Mouse (Mus musculus): Measurements from ENCODE around the gene C9orf72.
A peak's percentile ranks its signal among the peaks of the same experiment; 100 is the strongest.
"Not testable (repeated sequence)": the region's sequence is repeated elsewhere in the genome, so short reads cannot be mapped to it uniquely, and the experiment has no call there.

Gene C9orf72

DNA sequence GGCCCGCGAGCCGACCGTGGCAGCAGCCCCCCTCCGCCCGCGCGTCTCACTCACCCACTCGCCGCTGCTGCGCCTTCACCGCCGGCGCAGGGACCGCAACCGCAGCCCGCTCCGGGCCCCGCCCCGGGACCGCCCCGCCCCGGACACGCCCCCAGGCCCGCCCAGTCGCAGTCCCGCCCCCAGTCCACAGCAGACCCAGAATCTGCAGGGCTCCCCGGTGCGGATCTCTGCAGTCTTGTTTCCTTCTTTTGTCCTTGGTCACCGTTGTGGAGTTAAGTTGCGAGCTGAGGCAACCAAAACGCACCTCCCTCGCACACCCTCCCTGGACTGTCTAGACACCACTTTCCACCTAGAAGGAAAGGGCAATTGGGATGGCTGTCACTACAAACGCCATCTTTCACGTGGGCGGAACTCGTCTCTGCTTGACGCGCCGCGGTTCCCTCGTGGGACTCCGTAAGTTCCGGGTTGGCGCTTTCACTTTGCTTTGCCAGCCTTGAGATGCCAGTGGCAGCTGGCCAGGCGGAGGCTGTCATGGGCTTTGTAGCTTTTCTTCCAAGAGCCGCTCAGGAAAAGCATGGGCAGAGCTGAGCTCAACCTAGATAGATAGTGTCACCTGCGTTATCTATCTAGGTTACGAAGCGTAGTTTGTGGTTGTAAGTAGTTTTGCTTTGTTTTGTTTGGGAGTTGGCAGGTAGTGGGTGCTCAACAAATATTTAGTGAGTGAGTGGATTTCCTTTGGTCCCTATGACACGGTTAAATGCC lies at the start of gene C9orf72:
Gene C9orf72 (minus strand): TSS at position 442 of the 762 bp plus-strand sequence.
- peak; percentile 86 to 92 for DNase-seq

- no peak for DNase-seq
These were observed 33.0 kb upstream of the C9orf72 start for GRCm38 (mm10) chr4:35259006-35259405.

- DNase-seq: no peak
These were observed 18.0 kb upstream of the C9orf72 start for GRCm38 (mm10) chr4:35244023-35244422.

- no peak for DNase-seq
These were observed 15.8 kb upstream of the C9orf72 start for GRCm38 (mm10) chr4:35241735-35242134.

- DNase-seq: no peak
These were observed 12.7 kb upstream of the C9orf72 start for GRCm38 (mm10) chr4:35238696-35239095.

DNA sequence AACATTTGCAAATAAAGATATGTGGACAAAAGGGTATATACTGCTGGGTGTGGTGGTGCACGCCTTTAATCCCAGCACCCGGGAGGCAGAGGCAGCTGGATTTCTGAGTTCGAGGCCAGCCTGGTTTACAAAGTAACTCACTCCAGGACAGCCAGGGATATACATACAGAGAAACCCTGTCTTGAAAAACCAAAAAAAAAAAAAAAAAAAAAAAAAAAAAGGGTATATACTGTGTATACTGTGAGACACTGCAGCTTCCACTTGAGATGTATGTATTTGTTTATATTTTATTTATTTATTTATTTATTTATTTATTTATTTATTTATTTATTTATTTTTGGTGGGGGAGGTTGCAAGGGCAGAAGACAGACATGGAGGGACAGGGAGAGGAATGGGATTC lies 12.3 kb upstream of the C9orf72 start:
- not testable (repeated sequence) for DNase-seq

DNA sequence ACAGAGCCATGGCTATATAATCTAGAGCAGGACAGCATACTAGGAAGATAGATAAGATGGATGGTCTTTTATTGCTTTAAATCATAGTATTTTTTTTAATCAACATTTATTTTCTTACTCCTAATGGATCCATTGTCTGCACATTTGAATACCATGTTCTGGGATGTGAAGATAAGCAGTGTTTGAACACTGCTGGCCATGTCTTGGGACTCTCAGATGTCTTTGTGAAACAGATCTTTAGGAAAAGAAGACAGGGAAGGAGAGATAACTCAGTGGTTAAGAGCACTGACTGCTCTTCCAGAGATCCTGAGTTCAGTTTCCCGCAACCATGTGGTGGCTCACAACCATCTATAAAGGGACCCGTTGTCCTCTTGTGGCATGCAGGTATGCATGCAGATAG lies 10.3 kb upstream of the C9orf72 start:
- DNase-seq: no peak

DNA sequence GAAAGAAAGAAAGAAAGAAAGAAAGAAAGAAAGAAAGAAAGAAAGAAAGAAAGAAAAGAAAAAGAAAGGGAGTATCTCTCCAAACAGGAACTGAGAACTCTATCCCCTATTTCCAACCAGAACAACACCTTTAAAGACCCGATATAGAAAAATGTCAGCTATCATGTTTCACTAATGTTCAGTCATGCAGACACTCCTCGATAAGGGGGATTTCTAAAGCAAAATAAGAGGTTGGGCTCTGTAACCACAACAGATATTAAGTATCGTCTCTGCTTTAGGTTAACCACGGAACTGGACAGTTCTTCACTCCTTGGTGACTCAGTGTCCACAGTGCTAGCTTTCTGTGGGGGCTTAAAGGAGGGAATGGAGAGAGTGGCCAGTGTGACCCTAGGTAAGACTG lies 2.3 kb upstream of the C9orf72 start:
- DNase-seq: no peak

- no peak for DNase-seq
These were observed 569 bp upstream of the C9orf72 start for GRCm38 (mm10) chr4:35226496-35226992.

GRCm38 (mm10) chr4:35225141-35225733 lies 738 bp downstream of the C9orf72 start:
- DNase-seq: no peak

DNA sequence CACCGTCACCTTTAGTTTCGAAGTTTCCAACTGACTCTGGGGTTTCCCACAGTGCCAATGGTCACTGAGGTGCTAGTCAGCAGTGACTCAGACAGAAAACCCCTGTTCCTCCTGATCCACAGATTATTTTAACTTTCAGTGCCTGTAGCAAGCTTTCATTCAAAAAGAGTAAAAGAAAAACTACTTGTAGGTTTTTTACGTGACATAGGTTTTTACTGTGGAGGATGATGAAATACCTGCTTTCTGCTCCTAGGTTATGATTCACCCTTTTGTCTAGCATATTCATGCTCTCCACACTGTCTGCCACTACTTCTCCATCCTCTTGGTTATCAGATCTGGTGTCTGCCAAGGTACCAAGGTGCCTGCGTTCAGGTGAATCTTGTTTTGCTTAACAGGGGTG lies 1.9 kb downstream of the C9orf72 start:
- DNase-seq: no peak

DNA sequence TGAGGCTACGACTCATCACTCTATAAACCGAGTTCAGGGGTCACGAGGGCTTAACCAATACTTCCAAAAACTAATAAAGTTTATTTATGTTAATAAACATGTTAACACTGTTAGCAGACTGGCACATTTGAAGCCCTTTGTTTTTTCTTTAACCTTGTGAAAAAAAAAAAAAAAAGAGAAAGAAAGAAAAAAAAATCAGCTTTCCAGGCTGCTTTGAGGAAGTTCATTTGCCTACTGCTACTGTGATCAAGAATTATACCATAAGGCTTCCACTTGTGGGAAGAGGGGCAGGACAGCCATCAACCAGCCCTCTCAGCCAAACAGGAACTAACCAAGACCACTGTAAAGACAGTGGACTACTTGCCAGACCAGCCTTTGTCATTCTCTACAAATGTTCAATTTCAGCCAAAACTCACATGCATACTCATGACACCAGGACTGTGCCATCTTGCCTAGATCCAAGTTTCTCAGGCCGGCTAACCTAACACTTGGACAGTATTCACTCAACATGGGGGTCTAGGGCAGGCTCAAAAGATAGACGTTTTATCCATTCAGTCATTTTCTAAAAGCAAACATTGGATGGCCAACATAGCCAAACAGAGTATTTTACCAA lies 2.5 kb downstream of the C9orf72 start:
- no peak for DNase-seq

GRCm38 (mm10) chr4:35221903-35222302 lies 4.1 kb downstream of the C9orf72 start:
- no peak for DNase-seq

DNA sequence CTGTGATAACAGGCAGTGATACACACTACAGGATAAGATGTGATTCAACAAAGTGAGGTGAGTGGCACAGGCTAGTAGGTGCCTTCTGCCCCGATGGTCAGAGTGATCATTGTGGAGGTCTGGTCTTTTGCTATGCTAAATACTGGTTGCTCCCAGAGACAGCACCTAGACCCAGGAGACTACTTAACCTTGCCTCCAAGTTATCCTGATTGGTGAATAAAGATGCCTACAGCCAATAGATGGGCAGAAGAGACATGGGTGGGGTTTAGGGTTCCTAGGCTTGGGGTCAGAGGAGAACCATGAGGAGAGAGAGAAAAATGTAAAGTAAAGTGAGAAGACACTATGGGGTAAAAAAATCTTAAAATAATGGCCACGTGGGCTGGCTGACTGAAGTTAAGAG lies 4.8 kb downstream of the C9orf72 start:
- DNase-seq: no peak

DNA sequence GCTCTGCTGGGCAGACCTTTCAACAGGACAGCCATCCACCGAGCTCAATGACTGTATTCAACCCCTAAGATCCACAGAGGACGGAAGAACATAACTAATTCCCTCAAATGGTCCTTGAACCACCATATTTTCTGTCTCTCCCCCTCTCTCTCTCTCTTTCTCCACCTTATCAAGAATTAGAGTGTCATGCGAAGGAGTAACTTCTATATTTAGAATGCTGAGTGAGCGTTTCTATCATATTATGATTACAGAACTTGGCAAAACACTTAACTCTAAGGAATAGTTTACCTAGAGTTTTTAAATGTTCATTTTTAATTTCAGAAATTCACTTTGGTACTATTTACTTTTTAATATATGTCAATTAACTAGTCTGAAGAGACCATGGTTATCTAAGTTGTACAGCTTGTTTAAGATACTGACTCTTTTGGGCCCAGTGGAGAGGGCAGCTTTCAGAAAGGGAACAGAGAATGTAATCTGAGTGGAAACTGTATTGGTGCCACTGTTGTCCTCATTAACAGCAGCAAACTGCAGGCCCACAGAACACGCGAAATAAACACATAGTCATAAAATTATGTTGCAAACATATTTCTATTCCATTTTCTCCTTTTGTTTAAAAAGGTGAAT lies 5.8 kb downstream of the C9orf72 start:
- DNase-seq: no peak

DNA sequence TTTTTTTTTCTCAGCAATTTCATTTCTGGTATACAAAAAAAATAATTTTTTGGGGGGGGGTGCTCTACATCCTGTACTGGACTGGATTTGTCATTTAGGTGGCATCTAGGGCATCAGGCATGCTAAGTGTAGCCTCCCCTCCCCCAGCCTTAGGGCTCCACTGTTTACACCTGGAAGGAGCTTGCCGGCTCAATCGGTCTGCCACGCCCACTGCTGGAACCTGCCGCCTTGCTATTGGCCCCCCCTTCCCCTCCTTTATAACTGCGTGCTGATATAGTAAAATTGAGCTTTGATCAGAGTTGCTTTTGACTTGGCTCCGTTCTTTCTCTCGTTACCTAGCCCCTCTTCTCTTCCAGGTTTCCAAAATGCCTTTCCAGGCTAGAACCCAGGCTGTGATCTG lies 21.3 kb downstream of the C9orf72 start:
- DNase-seq: no peak

GRCm38 (mm10) chr4:35203724-35204123 lies 22.3 kb downstream of the C9orf72 start:
- no peak for DNase-seq

DNA sequence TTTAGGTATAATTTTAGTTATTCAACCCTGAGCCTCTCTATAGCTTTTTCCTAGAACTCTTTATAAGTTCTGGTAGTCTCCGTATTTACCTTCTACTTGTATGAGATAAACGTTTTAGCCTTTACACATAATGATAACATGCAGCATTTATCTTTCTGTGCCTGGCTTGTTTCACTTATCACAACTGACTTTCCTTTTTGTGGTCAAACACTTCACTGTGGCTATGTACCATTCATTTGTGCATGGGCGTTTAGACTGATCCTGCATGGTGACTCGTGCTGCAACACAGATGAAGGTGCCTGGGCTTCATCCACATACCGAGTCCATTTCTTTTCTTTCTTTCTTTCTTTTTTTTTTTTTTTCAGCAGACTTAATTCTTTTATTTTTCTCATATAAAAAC lies 24.3 kb downstream of the C9orf72 start:
- no peak for DNase-seq

GRCm38 (mm10) chr4:35192725-35193124 lies 33.2 kb downstream of the C9orf72 start:
- no peak for DNase-seq

DNA sequence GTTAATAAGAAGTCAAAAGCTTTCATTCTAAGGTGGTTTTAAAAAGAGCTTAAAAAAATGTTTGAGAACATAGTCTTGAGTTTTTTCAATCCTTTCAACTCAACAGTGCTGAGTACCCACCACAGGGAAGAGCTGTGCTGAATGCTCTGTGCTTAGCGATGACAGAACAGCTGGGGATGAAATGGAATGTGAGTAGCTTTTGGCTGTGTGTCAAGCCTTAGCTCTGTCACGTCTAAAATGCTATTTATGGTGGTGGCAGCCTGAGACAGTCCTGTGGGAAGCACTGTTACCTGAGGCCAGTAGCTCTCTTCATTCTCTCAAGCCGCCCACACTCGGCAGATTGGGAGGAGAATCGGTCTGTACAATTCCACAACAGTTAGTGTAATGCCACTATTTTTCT lies 36.2 kb downstream of the C9orf72 start:
- DNase-seq: no peak

GRCm38 (mm10) chr4:35187617-35188326 lies 38.2 kb downstream of the C9orf72 start:
- DNase-seq: no peak

GRCm38 (mm10) chr4:35177926-35178645 lies 47.9 kb downstream of the C9orf72 start:
- DNase-seq: no peak

Measured in spleen, adult 18-20 months (tissue).